ENCODE assay signal across 10 mouse cellular contexts in genomic region chr12:111088731-111089141, GRCm38 (mm10). TPM values are rescaled to one million over a fixed set of nuclear protein-coding genes. Genes with fewer than 3 reads are reported as not detected.
DNase-seq lines count a peak whose midpoint lies in the region; ATAC-seq and TF ChIP-seq lines count a peak whose summit lies in the region.
"Had no signal": no experiment of that assay in that cellular context is flagged by ENCODE, and none has a peak within 500 bp of the region (broad histone marks: within the 10 kb centered on the region; RNA-seq: fewer than 3 reads in every experiment).

No protein-coding gene starts in this region.

- no peak for ATAC-seq in heart, embryonic 13.5 days (ENCODE audit: extremely low read depth, insufficient number of reproducible peaks, low FRiP score, low TSS enrichment)
- peak; percentile 64 for ATAC-seq in midbrain, embryonic 13.5 days

- H3K36me3 ChIP-seq in heart, embryonic 13.5 days, result peaks cover 19% of the 10 kb centered on the region
- H3K36me3 ChIP-seq in midbrain, embryonic 13.5 days, result peaks cover 6% of the 10 kb centered on the region; the same call in 1 of the 2 replicates

- no peak for DNase-seq in heart, postnatal 36 days
- peak; percentile 35 for DNase-seq in layer of hippocampus, adult 9-11 months
- DNase-seq in layer of hippocampus, adult 8-10 months (ENCODE audit: low spot score in 2 of 2), result no peak
- peak; percentile 26 for DNase-seq in brain, embryonic 14.5 days (ENCODE audit: low read depth)
- DNase-seq in adrenal gland, postnatal 14 days, result no peak
- DNase-seq in kidney, postnatal 10 days, result no peak

- H3K9me3 ChIP-seq in heart, embryonic 13.5 days, result no peaks in the 10 kb centered on the region
- no peaks in the 10 kb centered on the region for H3K9me3 ChIP-seq in midbrain, embryonic 13.5 days
- H3K9me3 ChIP-seq: heart, embryonic 12.5 days; stomach, embryonic 15.5 days had no signal

- TF ChIP-seq POLR2A in brain, embryonic 14.5 days (IDR thresholded peaks at IDR 0.05; ENCODE audit: borderline replicate concordance, extremely low read depth, insufficient read depth, insufficient read length, poor library complexity, severe bottlenecking), result no peak

- H3K4me3 ChIP-seq in heart, embryonic 13.5 days, result no peak overlapping the region
- H3K4me3 ChIP-seq in midbrain, embryonic 13.5 days (replicated peaks), result no peak overlapping the region
- H3K4me3 ChIP-seq: heart, embryonic 12.5 days; stomach, embryonic 15.5 days had no signal

- peaks cover 27% of the 10 kb centered on the region for H3K4me1 ChIP-seq in heart, embryonic 13.5 days
- peaks cover 20% of the 10 kb centered on the region for H3K4me1 ChIP-seq in midbrain, embryonic 13.5 days (replicated peaks)

- H3K27ac ChIP-seq in heart, embryonic 13.5 days (replicated peaks), result no peak overlapping the region
- 0 out of 2 replicates have a peak overlapping the region, but pooled peaks have one; percentile 54 for H3K27ac ChIP-seq in midbrain, embryonic 13.5 days
- H3K27ac ChIP-seq: stomach, embryonic 15.5 days had no signal

- WGBS in heart, embryonic 13.5 days, result 58% methylated on average over 3 of the region's 3 CpGs
- 37% methylated on average over 3 of the region's 3 CpGs for WGBS in midbrain, embryonic 13.5 days

- no peak overlapping the region for H3K4me2 ChIP-seq in heart, embryonic 13.5 days
- H3K4me2 ChIP-seq in midbrain, embryonic 13.5 days (replicated peaks), result no peak overlapping the region
- H3K4me2 ChIP-seq: heart, embryonic 12.5 days; stomach, embryonic 15.5 days had no signal

- TF ChIP-seq CTCF in brain, embryonic 14.5 days (IDR thresholded peaks at IDR 0.05; ENCODE audit: borderline replicate concordance, extremely low read depth, insufficient read depth, insufficient read length), result no peak

- peak overlapping the region; percentile 5; the same call in 1 of the 2 replicates for H3K9ac ChIP-seq in heart, embryonic 13.5 days
- H3K9ac ChIP-seq in midbrain, embryonic 13.5 days (replicated peaks), result no peak overlapping the region
- H3K9ac ChIP-seq: stomach, embryonic 15.5 days had no signal

- H3K27me3 ChIP-seq in heart, embryonic 13.5 days (replicated peaks), result no peaks in the 10 kb centered on the region
- H3K27me3 ChIP-seq in midbrain, embryonic 13.5 days, result no peaks in the 10 kb centered on the region
- H3K27me3 ChIP-seq: heart, embryonic 12.5 days; stomach, embryonic 15.5 days had no signal

- intact Hi-C loops in heart, postnatal 36 days (cut with DNase I), result loop anchor here (2.0 to 5.0 kb wide), 2 partner anchors 49 to 160 kb away; no protein-coding TSS in a partner anchor

RNA-seq across cellular contexts. Expression of gene Rcor1, which starts 49.6 kb away (rescaled TPM):
- polyA plus RNA-seq in heart, embryonic 13.5 days (2015; fragmentation: Nextera tagmentation; extraction: Ambion mirVana), result 5.4 and 6.7 TPM in 2 replicates
- total RNA-seq in heart, postnatal 36 days (2021), result 10 to 100 TPM; 15.0 to 16.0 TPM
- total RNA-seq in layer of hippocampus, adult 8-10 months (2022), result 10 to 100 TPM; 14.9 to 19.8 (median 17.1) TPM
- 14.9 and 19.1 TPM in 2 replicates for polyA plus RNA-seq in brain, embryonic 14.5 days (2012; rRNA removed)
- polyA plus RNA-seq in midbrain, embryonic 13.5 days (2015; fragmentation: Nextera tagmentation; extraction: Ambion mirVana), result 6.0 and 6.5 TPM in 2 replicates
- 46.4 and 48.0 TPM in 2 replicates for total RNA-seq in adrenal gland, postnatal 14 days (2021)

Comparison
In these comparisons a context has a peak if more than half of its experiments do, and no peak if none do; other contexts are left out.
1. DNase-seq: peak in layer of hippocampus, adult 9-11 months (single experiment) and brain, embryonic 14.5 days (single experiment); none in heart, postnatal 36 days (0 of 2), layer of hippocampus, adult 8-10 months (0 of 2), adrenal gland, postnatal 14 days (single experiment) and kidney, postnatal 10 days (single experiment).